Mouse (Mus musculus): ENCODE measurements at regions not wholly inside any gene's neighbourhood (a gene's known extent, or its start where the extent isn't known, plus 50 kb on each side); places are given as distances from the start of the nearest gene placed in this dataset.
"Not testable (repeated sequence)": the region's sequence is repeated elsewhere in the genome, so short reads cannot be mapped to it uniquely, and the experiment has no call there.

GRCm38 (mm10) chr14:53255962-53256361 is 760.4 kb upstream of the Olfr1507 start:
- H3K4me1 ChIP-seq (replicated peaks; ENCODE audit: control insufficient read depth, insufficient read depth, low read length); H3K27me3 ChIP-seq (replicated peaks; ENCODE audit: control insufficient read depth, insufficient read depth, low read length); H3K9ac ChIP-seq (ENCODE audit: low read depth, low read length); ATAC-seq (replicated peaks; ENCODE audit: low FRiP score); H3K9me3 ChIP-seq (ENCODE audit: control insufficient read depth, low read length); H3K27ac ChIP-seq (ENCODE audit: low read depth, low read length); H3K4me3 ChIP-seq (ENCODE audit: low read depth, low read length); H3K4me2 ChIP-seq; H3K36me3 ChIP-seq (ENCODE audit: control insufficient read depth, insufficient read depth, low read length); DNase-seq (ENCODE audit: low spot score): not testable (repeated sequence)
- no CpG with 5 or more reads among the region's 3 CpGs for WGBS

- H3K36me3 ChIP-seq (ENCODE audit: control insufficient read depth, insufficient read depth, low read length); H3K4me3 ChIP-seq (ENCODE audit: low read depth, low read length); ATAC-seq (replicated peaks; ENCODE audit: low FRiP score); H3K9me3 ChIP-seq (ENCODE audit: control insufficient read depth, low read length); DNase-seq (ENCODE audit: low spot score); H3K27me3 ChIP-seq (replicated peaks; ENCODE audit: control insufficient read depth, insufficient read depth, low read length); H3K4me2 ChIP-seq; H3K9ac ChIP-seq (ENCODE audit: low read depth, low read length); H3K27ac ChIP-seq (ENCODE audit: low read depth, low read length); H3K4me1 ChIP-seq (replicated peaks; ENCODE audit: control insufficient read depth, insufficient read depth, low read length): not testable (repeated sequence)
These were observed 757.9 kb upstream of the Olfr1507 start for GRCm38 (mm10) chr14:53253470-53253869.

GRCm38 (mm10) chr14:53231142-53231541 is 735.6 kb upstream of the Olfr1507 start:
- H3K4me3 ChIP-seq (ENCODE audit: low read depth, low read length); H3K4me1 ChIP-seq (replicated peaks; ENCODE audit: control insufficient read depth, insufficient read depth, low read length); H3K4me2 ChIP-seq; H3K9ac ChIP-seq (ENCODE audit: low read depth, low read length); ATAC-seq (replicated peaks; ENCODE audit: low FRiP score); DNase-seq (ENCODE audit: low spot score); H3K36me3 ChIP-seq (ENCODE audit: control insufficient read depth, insufficient read depth, low read length); H3K9me3 ChIP-seq (ENCODE audit: control insufficient read depth, low read length); H3K27ac ChIP-seq (ENCODE audit: low read depth, low read length); H3K27me3 ChIP-seq (replicated peaks; ENCODE audit: control insufficient read depth, insufficient read depth, low read length): not testable (repeated sequence)
- no CpG with 5 or more reads among the region's 6 CpGs for WGBS

- not testable (repeated sequence) for H3K4me1 ChIP-seq (replicated peaks; ENCODE audit: control insufficient read depth, insufficient read depth, low read length); H3K4me2 ChIP-seq; H3K4me3 ChIP-seq (ENCODE audit: low read depth, low read length); ATAC-seq (replicated peaks; ENCODE audit: low FRiP score); H3K27me3 ChIP-seq (replicated peaks; ENCODE audit: control insufficient read depth, insufficient read depth, low read length); H3K9me3 ChIP-seq (ENCODE audit: control insufficient read depth, low read length); H3K27ac ChIP-seq (ENCODE audit: low read depth, low read length); DNase-seq (ENCODE audit: low spot score); H3K36me3 ChIP-seq (ENCODE audit: control insufficient read depth, insufficient read depth, low read length); H3K9ac ChIP-seq (ENCODE audit: low read depth, low read length)
- WGBS = no CpG with 5 or more reads among the region's 1 CpGs
These were observed 729.2 kb upstream of the Olfr1507 start for GRCm38 (mm10) chr14:53224789-53225188.

- ATAC-seq (replicated peaks; ENCODE audit: low FRiP score); H3K27ac ChIP-seq (ENCODE audit: low read depth, low read length): not testable (repeated sequence)
These were observed 715.0 kb upstream of the Olfr1507 start for GRCm38 (mm10) chr14:53210554-53210953.

GRCm38 (mm10) chr14:53209258-53209657 is 713.7 kb upstream of the Olfr1507 start:
- not testable (repeated sequence) for H3K27me3 ChIP-seq (replicated peaks; ENCODE audit: control insufficient read depth, insufficient read depth, low read length); DNase-seq (ENCODE audit: low spot score); H3K4me1 ChIP-seq (replicated peaks; ENCODE audit: control insufficient read depth, insufficient read depth, low read length); H3K36me3 ChIP-seq (ENCODE audit: control insufficient read depth, insufficient read depth, low read length); H3K9me3 ChIP-seq (ENCODE audit: control insufficient read depth, low read length); H3K4me3 ChIP-seq (ENCODE audit: low read depth, low read length); H3K9ac ChIP-seq (ENCODE audit: low read depth, low read length); ATAC-seq (replicated peaks; ENCODE audit: low FRiP score); H3K4me2 ChIP-seq; H3K27ac ChIP-seq (ENCODE audit: low read depth, low read length)

More at GRCm38 (mm10) chr14:53210554-53210953, 715.0 kb upstream of the Olfr1507 start:
- no CpG with 5 or more reads among the region's 3 CpGs for WGBS
- not testable (repeated sequence) for H3K27me3 ChIP-seq (replicated peaks; ENCODE audit: control insufficient read depth, insufficient read depth, low read length); H3K36me3 ChIP-seq (ENCODE audit: control insufficient read depth, insufficient read depth, low read length); H3K4me3 ChIP-seq (ENCODE audit: low read depth, low read length); H3K9ac ChIP-seq (ENCODE audit: low read depth, low read length); H3K9me3 ChIP-seq (ENCODE audit: control insufficient read depth, low read length); H3K4me2 ChIP-seq; DNase-seq (ENCODE audit: low spot score); H3K4me1 ChIP-seq (replicated peaks; ENCODE audit: control insufficient read depth, insufficient read depth, low read length)

GRCm38 (mm10) chr14:53190931-53191330 is 695.4 kb upstream of the Olfr1507 start:
- H3K9me3 ChIP-seq (ENCODE audit: control insufficient read depth, low read length); DNase-seq (ENCODE audit: low spot score); H3K36me3 ChIP-seq (ENCODE audit: control insufficient read depth, insufficient read depth, low read length); H3K4me3 ChIP-seq (ENCODE audit: low read depth, low read length); H3K4me1 ChIP-seq (replicated peaks; ENCODE audit: control insufficient read depth, insufficient read depth, low read length); H3K27ac ChIP-seq (ENCODE audit: low read depth, low read length); H3K27me3 ChIP-seq (replicated peaks; ENCODE audit: control insufficient read depth, insufficient read depth, low read length); H3K4me2 ChIP-seq; H3K9ac ChIP-seq (ENCODE audit: low read depth, low read length); ATAC-seq (replicated peaks; ENCODE audit: low FRiP score): not testable (repeated sequence)
- WGBS = no CpG with 5 or more reads among the region's 3 CpGs

DNA sequence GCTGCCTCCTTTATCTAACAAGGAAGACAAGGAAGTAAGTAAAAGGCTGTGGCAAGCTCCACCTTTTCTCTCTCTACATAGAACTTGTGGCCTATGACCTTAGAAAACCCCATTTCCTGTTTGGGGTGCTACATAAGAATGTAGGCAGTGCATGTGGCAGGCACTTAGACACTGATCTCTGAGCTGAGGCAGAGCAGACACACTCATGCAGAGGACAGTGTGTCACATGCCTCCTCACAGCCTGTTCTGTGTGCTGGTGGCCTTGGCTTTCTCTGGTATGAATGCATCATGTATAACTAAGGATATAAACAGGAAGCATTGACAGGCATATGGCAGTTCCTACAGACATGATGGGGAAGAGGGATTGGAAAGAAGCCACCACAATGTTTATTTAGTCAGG is 678.5 kb upstream of the Olfr1507 start:
- not testable (repeated sequence) for H3K36me3 ChIP-seq (ENCODE audit: control insufficient read depth, insufficient read depth, low read length); DNase-seq (ENCODE audit: low spot score); ATAC-seq (replicated peaks; ENCODE audit: low FRiP score)

DNA sequence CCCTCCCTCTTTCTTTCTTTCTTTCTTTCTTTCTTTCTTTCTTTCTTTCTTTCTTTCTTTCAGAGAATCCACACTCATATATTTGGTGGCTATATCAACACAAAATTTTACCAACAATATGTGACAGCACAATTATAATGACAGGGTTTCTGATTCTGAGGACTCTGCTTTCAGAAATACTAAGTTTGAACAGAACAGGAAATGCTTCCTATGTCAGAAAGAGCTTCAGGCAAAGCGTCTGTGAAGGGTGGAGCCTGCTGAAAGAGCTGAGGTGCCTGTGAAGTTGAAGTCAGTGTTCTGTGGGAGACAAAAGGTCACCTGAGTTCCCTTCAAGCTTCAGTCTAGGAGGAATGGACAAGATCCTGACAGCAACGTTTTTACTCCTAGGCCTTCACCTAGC is 670.8 kb upstream of the Olfr1507 start:
- H3K27me3 ChIP-seq (replicated peaks; ENCODE audit: control insufficient read depth, insufficient read depth, low read length); H3K9ac ChIP-seq (ENCODE audit: low read depth, low read length); H3K9me3 ChIP-seq (ENCODE audit: control insufficient read depth, low read length); H3K27ac ChIP-seq (ENCODE audit: low read depth, low read length); ATAC-seq (replicated peaks; ENCODE audit: low FRiP score); H3K36me3 ChIP-seq (ENCODE audit: control insufficient read depth, insufficient read depth, low read length); H3K4me3 ChIP-seq (ENCODE audit: low read depth, low read length); H3K4me1 ChIP-seq (replicated peaks; ENCODE audit: control insufficient read depth, insufficient read depth, low read length); H3K4me2 ChIP-seq; DNase-seq (ENCODE audit: low spot score): not testable (repeated sequence)
- WGBS = no CpG with 5 or more reads among the region's 2 CpGs

More for the DNA sequence above, 678.5 kb upstream of the Olfr1507 start:
- not testable (repeated sequence) for H3K4me1 ChIP-seq (replicated peaks; ENCODE audit: control insufficient read depth, insufficient read depth, low read length); H3K27ac ChIP-seq (ENCODE audit: low read depth, low read length); H3K27me3 ChIP-seq (replicated peaks; ENCODE audit: control insufficient read depth, insufficient read depth, low read length); H3K4me3 ChIP-seq (ENCODE audit: low read depth, low read length); H3K4me2 ChIP-seq; H3K9ac ChIP-seq (ENCODE audit: low read depth, low read length); H3K9me3 ChIP-seq (ENCODE audit: control insufficient read depth, low read length)
